ENCODE assay signal across 24 mouse cellular contexts in genomic region chr9:61238687-61239250, GRCm38 (mm10).
"Had no signal": no experiment of that assay in that cellular context is flagged by ENCODE, and none has a peak within 500 bp of the region (broad histone marks: within the 10 kb centered on the region; RNA-seq: fewer than 3 reads in every experiment).

No protein-coding gene starts in this region.

- H3K27me3 ChIP-seq: intestine, embryonic 15.5 days had no signal

- H3K4me2 ChIP-seq: intestine, embryonic 15.5 days; kidney, embryonic 15.5 days; limb, embryonic 12.5 days; limb, embryonic 15.5 days; liver, embryonic 11.5 days; lung, embryonic 14.5 days; neural tube, embryonic 12.5 days; neural tube, embryonic 15.5 days had no signal

- ATAC-seq: intestine, embryonic 15.5 days; liver, postnatal 0 days; lung, postnatal 0 days had no signal

- H3K9ac ChIP-seq: intestine, embryonic 15.5 days; kidney, embryonic 15.5 days; limb, embryonic 12.5 days; limb, embryonic 15.5 days; liver, embryonic 14.5 days; liver, postnatal 0 days; lung, embryonic 14.5 days; neural tube, embryonic 12.5 days; neural tube, embryonic 15.5 days had no signal

- DNase-seq: kidney, adult 11 months; kidney, adult 8-10 months; kidney, postnatal 10 days; kidney, postnatal 36 days; layer of hippocampus, postnatal 36 days; left cerebral cortex, postnatal 4 days; liver, postnatal 0 days; lung, embryonic 14.5 days; right cerebral cortex, adult 18-20 months; right cerebral cortex, postnatal 14 days; right cerebral cortex, postnatal 4 days; thymus, adult 2 months; thymus, postnatal 25 days had no signal

- H3K9me3 ChIP-seq: intestine, embryonic 15.5 days; kidney, embryonic 15.5 days; limb, embryonic 12.5 days; limb, embryonic 15.5 days; neural tube, embryonic 12.5 days; neural tube, embryonic 15.5 days had no signal

- H3K4me3 ChIP-seq: intestine, embryonic 15.5 days; kidney, embryonic 15.5 days; limb, embryonic 12.5 days; limb, embryonic 15.5 days; neural tube, embryonic 12.5 days; neural tube, embryonic 15.5 days had no signal

- H3K36me3 ChIP-seq: intestine, embryonic 15.5 days; kidney, embryonic 15.5 days; limb, embryonic 12.5 days; limb, embryonic 15.5 days; neural tube, embryonic 12.5 days; neural tube, embryonic 15.5 days had no signal

- H3K27ac ChIP-seq: intestine, embryonic 15.5 days; kidney, embryonic 15.5 days; limb, embryonic 12.5 days; limb, embryonic 15.5 days; liver, embryonic 14.5 days; macrophage; neural tube, embryonic 12.5 days; neural tube, embryonic 15.5 days; stomach, postnatal 0 days had no signal
